Mouse (Mus musculus) midbrain, embryonic 11.5 days (tissue): ENCODE data around the gene Hnrnpab. TPM values are rescaled to one million over a fixed set of nuclear protein-coding genes. Genes with fewer than 3 reads are reported as not detected.

Experiments
- ATAC-seq: fragments of 200-750 bp; cut with Nextera tagmentation; 2 replicates; pipeline ENCODE4 v1.8.0; 2017; ENCODE audit warnings: moderate TSS enrichment, moderate library complexity; ENCODE audit not compliant: low FRiP score
- DNase-seq: peaks from one replicate; pipeline ENCODE4 v3.0.0; 2015; ENCODE audit warnings: low spot score; ENCODE audit errors: missing footprints
- H3K27ac ChIP-seq: fragments of 300-500 bp; sonication (generic); 2 replicates; pipeline ENCODE4 v1.5.1; 2014; ENCODE audit warnings: low read depth, low read length
- H3K27me3 ChIP-seq: fragments of 300-500 bp; sonication (generic); 2 replicates; pipeline ENCODE4 v1.6.1; 2014; ENCODE audit warnings: mild to moderate bottlenecking, low read length, moderate library complexity, mixed read lengths; ENCODE audit not compliant: control insufficient read depth, insufficient read depth
- H3K36me3 ChIP-seq: fragments of 300-500 bp; sonication (generic); 2 replicates; pipeline ENCODE4 v1.6.1; 2014; ENCODE audit warnings: mild to moderate bottlenecking, low read length, moderate library complexity, mixed read lengths; ENCODE audit not compliant: control insufficient read depth, insufficient read depth
- H3K4me1 ChIP-seq: fragments of 300-500 bp; sonication (generic); 2 replicates; pipeline ENCODE4 v1.6.1; 2014; ENCODE audit warnings: low read length; ENCODE audit not compliant: control insufficient read depth, insufficient read depth
- H3K4me2 ChIP-seq: fragments of 300-500 bp; sonication (generic); 2 replicates; pipeline ENCODE4 v1.6.1; 2014; ENCODE audit warnings: mild to moderate bottlenecking, moderate library complexity
- H3K4me3 ChIP-seq: fragments of 300-500 bp; sonication (generic); 2 replicates; pipeline ENCODE4 v1.5.1; 2014; ENCODE audit warnings: low read depth, low read length
- H3K9ac ChIP-seq: fragments of 300-500 bp; sonication (generic); 2 replicates; pipeline ENCODE4 v1.6.1; 2014; ENCODE audit warnings: low read length
- H3K9me3 ChIP-seq: fragments of 300-500 bp; sonication (generic); 2 replicates; pipeline ENCODE4 v1.6.1; 2016; ENCODE audit warnings: low read length; ENCODE audit not compliant: control insufficient read depth
- WGBS: fragments of 180-500 bp; shearing (Covaris S2); extraction: QIAGEN DNeasy Blood & Tissue Kit; methylation state at CpG from one replicate; pipeline ENCODE4 v1.1.7; 2014; 5-methylcytosine and 5-hydroxymethylcytosine counted together
- polyA plus RNA-seq: library from polyadenylated mRNA; unstranded; fragments of >200 nt; fragmentation: Nextera tagmentation; extraction: Ambion mirVana; gene quantifications from 2 replicates; pipeline ENCODE4 v1.2.1, GENCODE M21; 2014

The Hnrnpab gene
- polyA plus RNA-seq, 1 experiment from 2014 or later: 844 TPM

- H3K9me3 ChIP-seq: no peaks in the 10 kb centered on the region
- no peak overlapping the region for H3K4me2 ChIP-seq
- DNase-seq: no peak
- no peak for ATAC-seq
- H3K4me3 ChIP-seq: no peak overlapping the region
- no peak overlapping the region for H3K9ac ChIP-seq
- WGBS: 86% methylated on average over 4 of the region's 4 CpGs
- no peak overlapping the region for H3K27ac ChIP-seq
- no peaks in the 10 kb centered on the region for H3K27me3 ChIP-seq
- no peaks in the 10 kb centered on the region for H3K4me1 ChIP-seq
- H3K36me3 ChIP-seq: no peaks in the 10 kb centered on the region
Measured at GRCm38 (mm10) chr11:51576454-51576853, 30.2 kb downstream of the Hnrnpab start.

- ATAC-seq (no peak), DNase-seq (no peak)
- 91% methylated on average over 4 of the region's 4 CpGs for WGBS
- Histone ChIP-seq H3K9ac (no peak overlapping the region), H3K4me2 (no peak overlapping the region), H3K27ac (no peak overlapping the region), H3K4me1 (no peaks in the 10 kb centered on the region), H3K9me3 (no peaks in the 10 kb centered on the region), H3K4me3 (no peak overlapping the region), H3K36me3 (no peaks in the 10 kb centered on the region), H3K27me3 (no peaks in the 10 kb centered on the region)
Measured at GRCm38 (mm10) chr11:51568801-51569200, 37.8 kb downstream of the Hnrnpab start.

GRCm38 (mm10) chr11:51565951-51566350, 40.7 kb downstream of the Hnrnpab start:
- Histone ChIP-seq H3K27ac (no peak overlapping the region), H3K27me3 (no peaks in the 10 kb centered on the region), H3K4me2 (no peak overlapping the region), H3K9me3 (no peaks in the 10 kb centered on the region), H3K9ac (no peak overlapping the region), H3K36me3 (no peaks in the 10 kb centered on the region), H3K4me3 (no peak overlapping the region), H3K4me1 (no peaks in the 10 kb centered on the region)
- no peak for ATAC-seq
- WGBS: 91% methylated on average over 6 of the region's 6 CpGs
- DNase-seq: no peak

GRCm38 (mm10) chr11:51565062-51565461, 41.6 kb downstream of the Hnrnpab start:
- no peaks in the 10 kb centered on the region for H3K4me1 ChIP-seq
- no peaks in the 10 kb centered on the region for H3K9me3 ChIP-seq
- DNase-seq (no peak), ATAC-seq (no peak)
- H3K36me3 ChIP-seq: no peaks in the 10 kb centered on the region
- H3K4me2 ChIP-seq: no peak overlapping the region
- no peak overlapping the region for H3K27ac ChIP-seq
- WGBS: 31% methylated on average over 3 of the region's 3 CpGs
- H3K27me3 ChIP-seq: no peaks in the 10 kb centered on the region
- no peak overlapping the region for H3K9ac ChIP-seq
- no peak overlapping the region for H3K4me3 ChIP-seq

- Histone ChIP-seq H3K4me3 (no peak overlapping the region), H3K27me3 (no peaks in the 10 kb centered on the region), H3K36me3 (no peaks in the 10 kb centered on the region), H3K9me3 (no peaks in the 10 kb centered on the region), H3K4me2 (no peak overlapping the region), H3K4me1 (no peaks in the 10 kb centered on the region), H3K27ac (no peak overlapping the region), H3K9ac (no peak overlapping the region)
- ATAC-seq (no peak), DNase-seq (no peak)
- WGBS: 89% methylated on average over 1 of the region's 1 CpGs
Measured at GRCm38 (mm10) chr11:51563276-51563675, 43.4 kb downstream of the Hnrnpab start.

GRCm38 (mm10) chr11:51555066-51555465, 51.6 kb downstream of the Hnrnpab start:
- Histone ChIP-seq H3K4me1 (no peaks in the 10 kb centered on the region), H3K27me3 (no peaks in the 10 kb centered on the region), H3K4me3 (no peak overlapping the region), H3K9ac (no peak overlapping the region), H3K9me3 (no peaks in the 10 kb centered on the region), H3K27ac (no peak overlapping the region), H3K36me3 (no peaks in the 10 kb centered on the region), H3K4me2 (no peak overlapping the region)
- ATAC-seq (no peak), DNase-seq (no peak)
- WGBS: 77% methylated on average over 2 of the region's 2 CpGs

- ATAC-seq: no peak
- H3K4me2 ChIP-seq: no peak overlapping the region; the same call in 1 of the 2 replicates
- DNase-seq: no peak
- H3K4me1 ChIP-seq: no peaks in the 10 kb centered on the region
- no peaks in the 10 kb centered on the region for H3K27me3 ChIP-seq
- H3K4me3 ChIP-seq: no peak overlapping the region
- 82% methylated on average over 9 of the region's 10 CpGs for WGBS
- no peaks in the 10 kb centered on the region for H3K9me3 ChIP-seq
- no peaks in the 10 kb centered on the region for H3K36me3 ChIP-seq
- no peak overlapping the region for H3K9ac ChIP-seq
- no peak overlapping the region for H3K27ac ChIP-seq
Measured at GRCm38 (mm10) chr11:51554590-51554989, 52.1 kb downstream of the Hnrnpab start.

GRCm38 (mm10) chr11:51552091-51552490, 54.6 kb downstream of the Hnrnpab start:
- Histone ChIP-seq H3K27ac (no peak overlapping the region), H3K9ac (no peak overlapping the region), H3K27me3 (no peaks in the 10 kb centered on the region), H3K4me3 (no peak overlapping the region), H3K9me3 (no peaks in the 10 kb centered on the region), H3K36me3 (no peaks in the 10 kb centered on the region), H3K4me1 (no peaks in the 10 kb centered on the region), H3K4me2 (no peak overlapping the region)
- WGBS: 57% methylated on average over 3 of the region's 3 CpGs
- DNase-seq (no peak), ATAC-seq (no peak)

- Histone ChIP-seq H3K4me2 (no peak overlapping the region), H3K36me3 (no peaks in the 10 kb centered on the region), H3K9ac (no peak overlapping the region), H3K27me3 (no peaks in the 10 kb centered on the region), H3K4me1 (no peaks in the 10 kb centered on the region), H3K4me3 (no peak overlapping the region), H3K9me3 (no peaks in the 10 kb centered on the region), H3K27ac (no peak overlapping the region)
- DNase-seq (no peak), ATAC-seq (no peak)
- 85% methylated on average over 5 of the region's 5 CpGs for WGBS
Measured at GRCm38 (mm10) chr11:51551253-51551652, 55.4 kb downstream of the Hnrnpab start.
